ENCODE assay signal across 14 mouse cellular contexts in the genomic region with DNA sequence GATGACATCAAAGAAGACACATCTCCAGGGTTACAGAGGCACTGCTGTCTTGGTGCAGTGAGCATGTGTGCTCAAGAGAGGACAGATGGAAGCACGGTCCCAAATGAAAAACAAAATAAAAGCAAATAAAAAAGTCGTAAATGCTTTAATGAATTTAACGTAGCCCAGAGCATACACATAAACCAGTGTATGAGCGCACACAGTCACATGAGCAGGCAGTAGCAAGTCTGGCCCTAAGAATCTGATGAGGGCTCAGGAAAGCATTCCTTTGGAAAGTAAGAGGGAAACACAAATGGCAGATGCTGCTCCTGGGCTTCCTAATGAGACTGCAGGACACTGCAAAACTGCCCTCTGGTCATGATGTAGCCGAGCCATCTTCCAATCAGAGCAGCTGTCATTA. TPM values are rescaled to one million over a fixed set of nuclear protein-coding genes. Genes with fewer than 3 reads are reported as not detected.
"Had no signal": no experiment of that assay in that cellular context is flagged by ENCODE, and none has a peak within 500 bp of the region (broad histone marks: within the 10 kb centered on the region; RNA-seq: fewer than 3 reads in every experiment).

No protein-coding gene starts in this region.

- H3K9ac ChIP-seq: limb, embryonic 13.5 days; liver, embryonic 15.5 days had no signal

- DNase-seq: kidney, adult 8-10 months; kidney, postnatal 25 days; lung, adult 2 months; lung, postnatal 36 days; right cerebral cortex, postnatal 14 days had no signal

- H3K4me2 ChIP-seq: limb, embryonic 13.5 days; liver, embryonic 11.5 days; liver, embryonic 15.5 days had no signal

- H3K9me3 ChIP-seq: limb, embryonic 13.5 days; liver, embryonic 15.5 days had no signal

- H3K27me3 ChIP-seq: limb, embryonic 13.5 days; liver, embryonic 15.5 days had no signal

- H3K27ac ChIP-seq: left cerebral cortex, adult 2 months; limb, embryonic 13.5 days; liver, embryonic 15.5 days had no signal

- H3K4me3 ChIP-seq: left cerebral cortex, adult 2 months; limb, embryonic 13.5 days; liver, embryonic 15.5 days had no signal

- H3K4me1 ChIP-seq: liver, embryonic 15.5 days had no signal

- ATAC-seq: inflammation-experienced regulatory T-cells, adult 6 months; intestine, postnatal 0 days; lung, postnatal 0 days had no signal

RNA-seq across cellular contexts. Expression of gene Spaca7, which starts 53.1 kb away (rescaled TPM):
- polyA plus RNA-seq: inflammation-experienced regulatory T-cells, adult 6 months; limb, embryonic 13.5 days; liver, embryonic 11.5 days; liver, embryonic 15.5 days; lung, adult 2 months; lung, postnatal 0 days; spleen, adult 2 months; stomach, embryonic 16.5 days had no signal
